Mouse (Mus musculus) lung, adult 2 months (tissue): ENCODE data around the gene Olfr15. TPM values are rescaled to one million over a fixed set of nuclear protein-coding genes. Genes with fewer than 3 reads are reported as not detected.
"Not testable (repeated sequence)": the region's sequence is repeated elsewhere in the genome, so short reads cannot be mapped to it uniquely, and the experiment has no call there.

Experiments used
- DNase-seq: peaks from one replicate; pipeline ENCODE4 v3.0.0; 2022
- H3K4me1 ChIP-seq: fragments of 200-500 bp; 2 replicates; pipeline ENCODE4 v1.6.1; 2011; ENCODE audit warnings: low read length; ENCODE audit not compliant: control insufficient read depth, insufficient read depth
- H3K4me3 ChIP-seq: fragments of 200-500 bp; replicated peaks from 2 replicates; pipeline ENCODE3; 2011; ENCODE audit warnings: low read depth, mild to moderate bottlenecking, control low read depth, low read length; ENCODE audit errors: extremely low read depth
- CTCF ChIP-seq: fragments of 200-500 bp; IDR thresholded peaks from 2 replicates; pipeline ENCODE4 v1.5.1; 2011; ENCODE audit warnings: mild to moderate bottlenecking, low read length, control low read depth; ENCODE audit not compliant: insufficient read depth
- POLR2A ChIP-seq: fragments of 200-500 bp; IDR thresholded peaks from 2 replicates; pipeline ENCODE4 v1.6.1; 2011; ENCODE audit warnings: low read depth, mild to moderate bottlenecking, control low read depth, low read length, borderline replicate concordance; ENCODE audit errors: extremely low read depth
- WGBS: fragments of 180-500 bp; shearing (Covaris S2); methylation state at CpG from one replicate; pipeline ENCODE4 v1.1.7; 2018; 5-methylcytosine and 5-hydroxymethylcytosine counted together
- polyA plus RNA-seq: library from polyadenylated mRNA; depleted of rRNA; stranded (reverse); fragments of >200 nt; gene quantifications from 2 replicates; pipeline ENCODE4 v1.2.3, GENCODE M21; 2012

Olfr15 gene
- polyA plus RNA-seq, 1 experiment = not detected

GRCm38 (mm10) chr16:3842989-3843388 lies 12.3 kb downstream of the Olfr15 start:
- no peak for DNase-seq
- no peak overlapping the region for H3K4me3 ChIP-seq
- peaks cover 2% of the 10 kb centered on the region; the same call in 1 of the 2 replicates for H3K4me1 ChIP-seq
- 21% methylated on average over 4 of the region's 4 CpGs for WGBS
- no peak for TF ChIP-seq CTCF
- TF ChIP-seq POLR2A = no peak

- Histone ChIP-seq H3K4me1 (peaks cover 5% of the 10 kb centered on the region), H3K4me3 (no peak overlapping the region)
- 77% methylated on average over 1 of the region's 1 CpGs for WGBS
- DNase-seq = no peak
- TF ChIP-seq POLR2A (no peak), CTCF (no peak)
Measured at GRCm38 (mm10) chr16:3843796-3844195, 13.1 kb downstream of the Olfr15 start.

GRCm38 (mm10) chr16:3846711-3847518 lies 16.2 kb downstream of the Olfr15 start, which contains the start of gene Zfp174:
Gene Zfp174, plus strand, starts transcription at chr16:3847268.
- no peak for TF ChIP-seq CTCF
- peak; percentile 49; the same call in 1 of the 2 replicates for TF ChIP-seq POLR2A
- Histone ChIP-seq H3K4me1 (peaks cover 5% of the 10 kb centered on the region), H3K4me3 (peak within 1 kb of the TSS; percentile 71)
- DNase-seq = peak; percentile 94
- WGBS = 3% methylated on average over 38 of the region's 38 CpGs

GRCm38 (mm10) chr16:3847871-3848270 lies 17.2 kb downstream of the Olfr15 start:
- DNase-seq = no peak
- Histone ChIP-seq H3K4me1 (peaks cover 5% of the 10 kb centered on the region), H3K4me3 (no peak overlapping the region)
- no peak for TF ChIP-seq POLR2A
- no peak for TF ChIP-seq CTCF
- WGBS = 73% methylated on average over 4 of the region's 4 CpGs

- no peak overlapping the region for H3K4me3 ChIP-seq
- DNase-seq = no peak
- 78% methylated on average over 3 of the region's 3 CpGs for WGBS
- peaks cover 5% of the 10 kb centered on the region for H3K4me1 ChIP-seq
- TF ChIP-seq CTCF = no peak
- no peak for TF ChIP-seq POLR2A
Measured at GRCm38 (mm10) chr16:3848416-3848815, 17.7 kb downstream of the Olfr15 start.

- not testable (repeated sequence) for H3K4me3 ChIP-seq, DNase-seq, H3K4me1 ChIP-seq
- WGBS = 97% methylated on average over 13 of the region's 13 CpGs
Measured at GRCm38 (mm10) chr16:3851301-3851700, 20.6 kb downstream of the Olfr15 start.

GRCm38 (mm10) chr16:3852586-3852985 lies 21.9 kb downstream of the Olfr15 start:
- Histone ChIP-seq H3K4me1 (peaks cover 5% of the 10 kb centered on the region), H3K4me3 (no peak overlapping the region)
- TF ChIP-seq CTCF = no peak
- TF ChIP-seq POLR2A = no peak
- DNase-seq = no peak
- 76% methylated on average over 12 of the region's 12 CpGs for WGBS

- DNase-seq = no peak
- 76% methylated on average over 11 of the region's 11 CpGs for WGBS
Measured at GRCm38 (mm10) chr16:3854437-3855182, 23.9 kb downstream of the Olfr15 start.

GRCm38 (mm10) chr16:3855776-3856175 lies 25.1 kb downstream of the Olfr15 start:
- no peak for DNase-seq
- 93% methylated on average over 1 of the region's 1 CpGs for WGBS
- Histone ChIP-seq H3K4me1 (no peaks in the 10 kb centered on the region), H3K4me3 (no peak overlapping the region)
- TF ChIP-seq POLR2A (no peak), CTCF (no peak)

More at GRCm38 (mm10) chr16:3854437-3855182, 23.9 kb downstream of the Olfr15 start:
- TF ChIP-seq POLR2A = no peak
- Histone ChIP-seq H3K4me3 (no peak overlapping the region), H3K4me1 (no peaks in the 10 kb centered on the region)
